Mouse (Mus musculus) left cerebral cortex, adult 18-20 months (tissue): ENCODE measurements at regions not wholly inside any gene's neighbourhood (a gene's known extent, or its start where the extent isn't known, plus 50 kb on each side); places are given as distances from the start of the nearest gene placed in this dataset.
"Not testable (repeated sequence)": the region's sequence is repeated elsewhere in the genome, so short reads cannot be mapped to it uniquely, and the experiment has no call there.

Experiments used
- DNase-seq, 2 experiments: peaks; one replicate each; pipeline ENCODE4 v3.0.0; 2021 to 2022; ENCODE audit warnings: low spot score in 2 of 2, mixed read lengths in 1 of 2
- microRNA-seq, 2 experiments: library from miRNA; unstranded; fragments of <30 nt; microRNA quantifications; one replicate each; pipeline ENCODE4 v1.2.0; 2021

DNA sequence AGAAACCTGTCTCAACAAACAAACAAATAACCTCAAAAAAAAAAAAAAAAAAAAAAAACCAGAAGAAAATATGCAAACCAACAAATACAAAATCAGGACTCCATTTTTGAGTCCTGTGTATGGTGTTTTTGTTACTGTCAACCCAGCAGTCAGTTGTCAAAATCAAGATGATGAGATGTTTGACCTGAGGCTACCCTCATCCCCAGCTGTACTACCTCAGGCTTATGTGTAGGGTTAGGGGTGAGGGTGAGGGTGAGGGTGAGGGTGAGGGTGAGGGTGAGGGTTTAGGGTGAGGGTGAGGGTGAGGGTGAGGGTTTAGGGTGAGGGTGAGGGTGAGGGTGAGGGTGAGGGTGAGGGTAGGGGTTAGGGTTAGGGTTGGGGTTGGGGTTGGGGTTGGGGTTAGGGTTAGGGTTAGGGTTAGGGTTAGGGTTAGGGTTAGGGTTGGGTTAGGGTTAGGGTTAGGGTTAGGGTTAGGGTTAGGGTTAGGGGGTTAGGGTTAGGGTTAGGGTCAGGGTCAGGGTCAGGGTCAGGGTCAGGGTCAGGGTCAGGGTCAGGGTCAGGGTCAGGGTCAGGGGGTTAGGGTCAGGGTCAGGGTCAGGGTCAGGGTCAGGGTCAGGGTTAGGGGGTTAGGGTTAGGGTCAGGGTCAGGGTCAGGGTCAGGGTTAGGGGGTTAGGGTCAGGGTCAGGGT is 97.0 kb upstream of the Vmn2r87 start:
- DNase-seq: peak in 1 of 2 experiments; percentile 4

DNA sequence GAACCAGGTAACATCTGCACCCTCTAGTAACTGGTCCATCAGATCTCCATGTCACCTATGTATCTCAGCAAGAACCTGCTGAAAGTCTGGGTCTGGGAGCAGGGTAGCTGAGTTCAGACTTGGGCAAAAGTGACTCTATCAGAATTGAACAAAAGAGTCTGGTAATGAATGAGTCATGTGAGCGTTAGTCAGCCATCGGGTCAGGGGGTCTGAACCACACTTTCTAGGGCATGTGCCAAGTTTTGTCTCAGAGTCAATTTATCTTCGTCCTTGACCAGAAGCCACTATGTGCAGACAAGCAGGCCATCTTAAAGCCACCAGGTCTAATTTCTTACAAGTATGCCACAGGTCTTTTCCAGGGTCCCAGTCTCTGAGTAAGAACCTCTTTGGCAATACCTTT is 69.2 kb upstream of the Vmn2r87 start:
- not testable (repeated sequence) for DNase-seq

DNA sequence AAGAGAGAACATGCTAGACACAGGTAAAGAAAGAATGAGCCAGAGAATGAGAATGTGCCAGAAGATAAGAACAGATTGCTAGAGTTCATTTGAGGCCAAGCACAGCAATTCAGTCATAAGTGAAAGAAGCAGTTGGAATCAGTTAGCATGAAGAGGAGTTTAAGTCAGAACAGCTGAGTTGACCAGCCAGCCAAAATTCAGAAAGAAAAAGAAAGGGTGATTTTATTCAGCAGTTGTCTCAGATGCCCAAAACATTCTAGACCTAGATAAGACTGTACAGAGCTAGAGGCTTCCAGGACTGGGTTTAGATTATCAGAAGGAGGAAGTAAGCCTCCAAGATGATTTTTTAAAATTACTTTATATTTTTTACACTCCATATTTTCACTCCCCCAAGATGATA is 51.4 kb upstream of the Vmn2r87 start:
- DNase-seq: no peak

Small RNA genes lying in the stretch of these regions (microRNA-seq; reads per million reads assigned to microRNA genes)
- 0 reads per million in 2 experiments for gene Gm26445
